Mouse (Mus musculus): Measurements from ENCODE around the gene Gm11444.

DNA sequence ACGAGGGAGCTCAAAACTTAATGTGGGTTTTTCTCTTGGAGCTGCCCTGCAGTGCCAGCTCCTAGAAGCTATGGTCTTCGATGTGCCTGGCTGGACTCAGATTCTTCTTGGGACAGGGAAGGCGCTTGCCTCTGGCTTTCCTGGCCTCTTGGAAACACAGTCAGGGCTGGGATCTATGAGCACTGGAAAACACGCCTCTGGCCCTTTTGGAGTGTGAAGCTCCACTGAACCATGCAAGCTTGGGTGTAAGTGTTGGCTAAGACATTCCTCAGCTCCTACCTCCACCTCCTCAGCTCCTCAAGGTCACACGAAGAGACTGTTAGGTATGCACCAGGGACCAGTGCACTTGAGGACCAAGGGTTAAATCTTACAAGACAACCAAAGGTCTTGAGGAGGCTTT lies 5.2 kb downstream of the Gm11444 start:
- TF ChIP-seq GATA1 (IDR thresholded peaks at IDR 0.05; ENCODE audit: low read length) (no peak), TAL1 (IDR thresholded peaks at IDR 0.05; ENCODE audit: low read length) (no peak)

Measured in erythroblast, embryonic 14.5 days (primary cell).